Mouse (Mus musculus): Measurements from ENCODE around the gene Dync1h1.

Dync1h1 gene

GRCm38 (mm10) chr12:110601241-110602218 is at the start of gene Dync1h1:
Gene Dync1h1, plus strand, starts transcription at chr12:110601452.
- peak; percentile 95 for DNase-seq

GRCm38 (mm10) chr12:110552113-110552512 is 49.1 kb upstream of the Dync1h1 start:
- DNase-seq: no peak

GRCm38 (mm10) chr12:110553362-110553761 is 47.9 kb upstream of the Dync1h1 start:
- DNase-seq: no peak

GRCm38 (mm10) chr12:110555536-110556240 is 45.6 kb upstream of the Dync1h1 start:
- peak; percentile 59 for DNase-seq

GRCm38 (mm10) chr12:110556861-110557628 is 44.2 kb upstream of the Dync1h1 start:
- DNase-seq: peak; percentile 94

GRCm38 (mm10) chr12:110558175-110558574 is 43.1 kb upstream of the Dync1h1 start:
- DNase-seq: no peak

GRCm38 (mm10) chr12:110563383-110563782 is 37.9 kb upstream of the Dync1h1 start:
- DNase-seq: peak; percentile 79

- DNase-seq: no peak
These were observed 36.4 kb upstream of the Dync1h1 start for GRCm38 (mm10) chr12:110564848-110565247.

GRCm38 (mm10) chr12:110566366-110566765 is 34.9 kb upstream of the Dync1h1 start:
- DNase-seq: no peak

GRCm38 (mm10) chr12:110571050-110571449 is 30.2 kb upstream of the Dync1h1 start:
- DNase-seq: no peak

GRCm38 (mm10) chr12:110572351-110572750 is 28.9 kb upstream of the Dync1h1 start:
- DNase-seq: no peak

- no peak for DNase-seq
These were observed 27.6 kb upstream of the Dync1h1 start for GRCm38 (mm10) chr12:110573635-110574034.

GRCm38 (mm10) chr12:110575926-110576325 is 25.3 kb upstream of the Dync1h1 start:
- no peak for DNase-seq

- DNase-seq: no peak
These were observed 22.9 kb upstream of the Dync1h1 start for GRCm38 (mm10) chr12:110578333-110578732.

- DNase-seq: no peak
These were observed 12.6 kb upstream of the Dync1h1 start for GRCm38 (mm10) chr12:110588622-110589021.

GRCm38 (mm10) chr12:110590804-110591259 is 10.4 kb upstream of the Dync1h1 start:
- no peak for DNase-seq

GRCm38 (mm10) chr12:110591260-110591883 is 9.9 kb upstream of the Dync1h1 start:
- peak; percentile 100 for DNase-seq

- DNase-seq: peak; percentile 87
These were observed 2.7 kb upstream of the Dync1h1 start for GRCm38 (mm10) chr12:110598527-110598926.

GRCm38 (mm10) chr12:110599791-110600190 is 1.5 kb upstream of the Dync1h1 start:
- DNase-seq: no peak

GRCm38 (mm10) chr12:110600225-110600991 is 844 bp upstream of the Dync1h1 start:
- no peak for DNase-seq

GRCm38 (mm10) chr12:110606161-110606560 is 4.9 kb downstream of the Dync1h1 start:
- DNase-seq: no peak

- DNase-seq: no peak
These were observed 5.4 kb downstream of the Dync1h1 start for GRCm38 (mm10) chr12:110606676-110607075.
